Mouse (Mus musculus): Measurements from ENCODE around the gene Depdc5. TPM values are rescaled to one million over a fixed set of nuclear protein-coding genes. Genes with fewer than 3 reads are reported as not detected.

The Depdc5 gene
- polyA plus RNA-seq, 2 experiments, result 18.2 to 26.6 TPM

DNA sequence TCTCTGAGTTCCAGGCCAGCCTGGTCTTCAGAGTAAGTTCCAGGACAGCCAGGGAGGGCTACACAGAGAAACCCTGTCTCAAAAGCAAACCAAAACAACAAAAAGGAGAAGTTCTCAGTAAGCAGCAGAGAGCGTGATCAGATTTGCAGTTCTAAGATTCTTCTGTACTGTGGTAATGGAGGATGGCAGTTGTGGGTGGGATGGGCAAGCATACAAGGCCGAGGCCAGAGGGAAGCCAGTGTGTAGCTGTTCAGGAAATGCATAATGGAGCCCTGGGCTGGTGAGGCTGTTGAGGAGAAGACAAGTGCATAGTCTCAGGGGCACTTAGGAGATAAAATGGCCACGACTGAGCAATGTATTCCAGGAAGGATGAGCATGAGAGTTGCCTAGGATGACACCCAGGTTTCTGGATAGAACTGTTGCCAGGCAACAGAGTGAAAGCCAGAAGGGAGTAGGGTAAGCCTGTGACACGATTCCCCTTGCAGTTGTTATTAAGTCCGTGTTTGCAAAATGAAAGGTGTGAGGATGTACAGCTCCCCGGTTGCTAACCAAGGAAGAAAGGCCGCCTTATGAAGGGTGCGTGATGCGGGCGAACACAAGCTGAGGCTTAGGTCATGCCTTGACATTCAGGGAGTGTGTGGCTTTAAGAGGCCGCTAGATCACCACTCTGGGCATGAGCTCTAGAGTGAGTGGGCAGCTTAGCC, 142.1 kb downstream of the Depdc5 start:
- no peak for DNase-seq (ENCODE audit: low spot score)
- Histone ChIP-seq H3K4me2 (replicated peaks; ENCODE audit: low read depth, low read length, severe bottlenecking) (no peak overlapping the region), H3K9ac (ENCODE audit: low read depth, low read length, severe bottlenecking) (no peak overlapping the region), H3K9me3 (ENCODE audit: control insufficient read depth, low read length) (no peaks in the 10 kb centered on the region), H3K27me3 (ENCODE audit: control insufficient read depth, insufficient read depth, low read length) (no peaks in the 10 kb centered on the region), H3K4me1 (ENCODE audit: control insufficient read depth, insufficient read depth, low read length) (peaks cover 7% of the 10 kb centered on the region), H3K27ac (replicated peaks; ENCODE audit: low read depth, low read length) (no peak overlapping the region), H3K36me3 (ENCODE audit: control insufficient read depth, insufficient read depth, low read length) (no peaks in the 10 kb centered on the region), H3K4me3 (replicated peaks; ENCODE audit: low read length) (no peak overlapping the region)
- no peak for TF ChIP-seq POLR2A (IDR thresholded peaks at IDR 0.05; ENCODE audit: borderline replicate concordance, extremely low read depth, insufficient read depth, insufficient read length)
- ATAC-seq (ENCODE audit: low FRiP score, low read depth), result no peak
- WGBS, result 80% methylated on average over 11 of the region's 11 CpGs

DNA sequence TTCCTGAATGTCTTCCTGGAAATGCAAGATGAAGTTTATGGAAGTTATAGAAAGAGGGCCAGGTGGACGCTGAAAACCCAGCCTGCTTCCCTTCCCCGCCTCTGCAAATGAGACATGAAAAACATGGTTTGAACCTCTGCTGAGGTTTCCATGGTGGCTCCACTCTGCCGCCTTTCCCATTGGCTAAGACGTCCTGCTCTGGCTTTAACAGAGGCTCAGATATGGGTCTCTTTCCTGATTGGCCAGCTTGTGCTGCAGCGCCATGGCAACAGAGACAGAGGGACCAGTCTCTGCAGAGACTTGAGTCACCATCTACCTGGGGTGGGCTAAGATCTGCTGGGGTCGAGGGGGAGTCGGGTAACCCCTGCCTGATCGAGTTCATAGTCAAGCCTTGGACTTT, 143.2 kb downstream of the Depdc5 start:
- ATAC-seq (ENCODE audit: low FRiP score, low read depth), result no peak
- Histone ChIP-seq H3K27me3 (ENCODE audit: control insufficient read depth, insufficient read depth, low read length) (no peaks in the 10 kb centered on the region), H3K36me3 (ENCODE audit: control insufficient read depth, insufficient read depth, low read length) (no peaks in the 10 kb centered on the region), H3K27ac (replicated peaks; ENCODE audit: low read depth, low read length) (no peak overlapping the region), H3K9ac (ENCODE audit: low read depth, low read length, severe bottlenecking) (no peak overlapping the region), H3K4me1 (ENCODE audit: control insufficient read depth, insufficient read depth, low read length) (peaks cover 16% of the 10 kb centered on the region), H3K4me2 (replicated peaks; ENCODE audit: low read depth, low read length, severe bottlenecking) (no peak overlapping the region), H3K9me3 (ENCODE audit: control insufficient read depth, low read length) (no peaks in the 10 kb centered on the region), H3K4me3 (replicated peaks; ENCODE audit: low read length) (no peak overlapping the region)
- DNase-seq (ENCODE audit: low spot score), result no peak
- no peak for TF ChIP-seq POLR2A (IDR thresholded peaks at IDR 0.05; ENCODE audit: borderline replicate concordance, extremely low read depth, insufficient read depth, insufficient read length)
- 22% methylated on average over 8 of the region's 8 CpGs for WGBS

DNA sequence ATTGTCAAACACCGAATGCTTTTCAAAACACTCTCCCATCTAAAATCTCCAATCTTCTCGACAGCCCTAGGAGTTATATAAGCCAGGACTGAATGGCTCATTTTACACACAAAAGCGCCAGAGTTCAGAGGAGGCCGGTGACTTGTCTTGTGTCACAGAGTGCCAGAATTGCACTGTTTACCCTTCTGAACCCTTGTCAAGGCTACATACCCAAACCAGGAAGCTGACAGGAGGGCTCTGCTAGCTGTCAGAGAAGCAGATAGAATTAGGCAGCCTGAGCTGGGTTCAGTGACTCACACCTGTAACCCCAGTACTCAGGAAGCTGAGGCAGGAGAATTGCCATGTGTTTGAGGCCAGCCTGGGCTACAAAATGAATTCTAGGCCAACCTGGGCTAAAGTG, 143.9 kb downstream of the Depdc5 start:
- H3K27ac ChIP-seq (replicated peaks; ENCODE audit: low read depth, low read length), result no peak overlapping the region
- no peaks in the 10 kb centered on the region for H3K36me3 ChIP-seq (ENCODE audit: control insufficient read depth, insufficient read depth, low read length)
- TF ChIP-seq POLR2A (IDR thresholded peaks at IDR 0.05; ENCODE audit: borderline replicate concordance, extremely low read depth, insufficient read depth, insufficient read length), result no peak
- no peak overlapping the region for H3K4me3 ChIP-seq (replicated peaks; ENCODE audit: low read length)
- DNase-seq (ENCODE audit: low spot score) (no peak), ATAC-seq (ENCODE audit: low FRiP score, low read depth) (no peak)
- H3K4me2 ChIP-seq (replicated peaks; ENCODE audit: low read depth, low read length, severe bottlenecking), result no peak overlapping the region
- WGBS, result 73% methylated on average over 4 of the region's 4 CpGs
- no peaks in the 10 kb centered on the region for H3K9me3 ChIP-seq (ENCODE audit: control insufficient read depth, low read length)
- no peaks in the 10 kb centered on the region for H3K27me3 ChIP-seq (ENCODE audit: control insufficient read depth, insufficient read depth, low read length)
- H3K9ac ChIP-seq (ENCODE audit: low read depth, low read length, severe bottlenecking), result no peak overlapping the region
- H3K4me1 ChIP-seq (ENCODE audit: control insufficient read depth, insufficient read depth, low read length), result peaks cover 16% of the 10 kb centered on the region

DNA sequence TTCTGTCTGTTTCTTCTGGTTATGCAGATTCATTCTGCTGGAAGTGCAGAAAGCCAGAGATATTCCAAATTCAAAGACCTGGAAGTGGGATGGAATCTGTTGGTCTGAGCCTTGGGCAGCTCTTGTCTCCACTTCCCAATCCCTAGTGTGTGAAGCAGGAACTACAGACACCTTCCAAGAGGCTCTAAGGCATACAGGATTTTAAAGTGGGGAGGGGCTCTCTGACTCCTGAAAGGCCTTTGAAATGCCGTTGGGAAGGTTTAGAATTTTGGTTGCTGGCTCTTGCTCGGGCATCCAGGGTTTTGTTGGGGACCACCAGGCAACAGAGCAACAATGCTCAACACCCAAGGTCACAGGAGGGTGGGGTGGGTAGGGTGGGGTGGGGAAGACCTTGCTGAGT, 145.8 kb downstream of the Depdc5 start:
- no peak overlapping the region for H3K4me2 ChIP-seq (replicated peaks; ENCODE audit: low read depth, low read length, severe bottlenecking)
- ATAC-seq (ENCODE audit: low FRiP score, low read depth), result no peak
- TF ChIP-seq POLR2A (IDR thresholded peaks at IDR 0.05; ENCODE audit: borderline replicate concordance, extremely low read depth, insufficient read depth, insufficient read length), result no peak
- H3K27ac ChIP-seq (replicated peaks; ENCODE audit: low read depth, low read length), result no peak overlapping the region
- H3K9me3 ChIP-seq (ENCODE audit: control insufficient read depth, low read length), result no peaks in the 10 kb centered on the region
- H3K27me3 ChIP-seq (ENCODE audit: control insufficient read depth, insufficient read depth, low read length), result no peaks in the 10 kb centered on the region
- no peak overlapping the region for H3K9ac ChIP-seq (ENCODE audit: low read depth, low read length, severe bottlenecking)
- 63% methylated on average over 2 of the region's 2 CpGs for WGBS
- no peak overlapping the region for H3K4me3 ChIP-seq (replicated peaks; ENCODE audit: low read length)
- no peak for DNase-seq (ENCODE audit: low spot score)
- H3K36me3 ChIP-seq (ENCODE audit: control insufficient read depth, insufficient read depth, low read length), result no peaks in the 10 kb centered on the region
- peaks cover 16% of the 10 kb centered on the region for H3K4me1 ChIP-seq (ENCODE audit: control insufficient read depth, insufficient read depth, low read length)

DNA sequence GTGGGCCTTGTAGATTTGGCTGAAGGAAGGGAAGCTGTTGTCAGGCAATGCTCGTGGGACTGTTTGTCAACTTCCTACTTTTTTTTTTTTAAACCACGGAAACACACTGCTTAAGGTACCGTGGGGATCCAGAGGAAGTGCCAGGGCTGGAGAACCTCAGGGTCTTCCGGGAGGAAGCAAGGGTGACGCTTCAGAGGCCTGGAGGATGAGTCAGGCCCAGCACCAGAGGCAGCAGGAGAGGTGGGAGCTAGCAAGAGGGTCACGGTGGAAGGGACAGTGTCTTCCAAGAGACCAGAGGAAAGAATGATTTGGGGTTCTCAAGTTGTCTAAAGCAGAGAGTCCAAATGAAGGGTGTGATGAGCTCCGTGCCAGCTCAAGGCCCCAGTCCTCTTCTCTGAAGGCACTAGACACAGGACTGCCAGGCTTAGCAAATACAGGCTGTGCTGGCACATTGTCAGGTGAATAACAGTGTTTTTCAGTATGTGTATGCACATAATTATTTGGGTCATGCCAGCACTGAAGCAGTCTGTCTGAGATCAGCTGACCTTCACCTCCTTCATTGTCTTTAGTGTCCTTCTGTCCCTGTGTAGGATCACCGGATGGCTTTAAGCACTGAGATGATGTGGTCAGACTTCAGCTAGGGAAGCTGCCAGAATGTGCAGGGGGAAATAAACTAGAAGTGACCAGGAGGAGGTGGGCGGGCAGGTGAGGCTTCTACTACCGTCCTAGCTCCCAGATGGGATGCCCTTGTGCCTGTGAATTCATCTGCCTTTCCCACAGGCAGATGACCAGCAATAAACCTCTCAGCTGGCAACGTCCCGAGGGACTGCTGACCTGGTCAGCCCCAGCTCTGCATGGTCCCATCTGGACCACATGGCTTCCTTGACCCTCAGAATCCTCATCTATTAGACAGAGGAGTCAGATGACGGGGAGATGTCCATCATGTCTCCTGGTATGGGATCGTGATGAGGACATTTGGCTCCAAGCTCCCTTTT, 146.6 kb downstream of the Depdc5 start:
- 68% methylated on average over 14 of the region's 14 CpGs for WGBS
- no peaks in the 10 kb centered on the region for H3K36me3 ChIP-seq (ENCODE audit: control insufficient read depth, insufficient read depth, low read length)
- TF ChIP-seq POLR2A (IDR thresholded peaks at IDR 0.05; ENCODE audit: borderline replicate concordance, extremely low read depth, insufficient read depth, insufficient read length), result no peak
- no peaks in the 10 kb centered on the region for H3K9me3 ChIP-seq (ENCODE audit: control insufficient read depth, low read length)
- ATAC-seq (ENCODE audit: low FRiP score, low read depth), result no peak
- no peak overlapping the region for H3K27ac ChIP-seq (replicated peaks; ENCODE audit: low read depth, low read length)
- H3K27me3 ChIP-seq (ENCODE audit: control insufficient read depth, insufficient read depth, low read length), result no peaks in the 10 kb centered on the region
- no peak overlapping the region for H3K4me3 ChIP-seq (replicated peaks; ENCODE audit: low read length)
- no peak overlapping the region for H3K9ac ChIP-seq (ENCODE audit: low read depth, low read length, severe bottlenecking)
- no peak for DNase-seq (ENCODE audit: low spot score)
- H3K4me1 ChIP-seq (ENCODE audit: control insufficient read depth, insufficient read depth, low read length), result peaks cover 16% of the 10 kb centered on the region
- no peak overlapping the region for H3K4me2 ChIP-seq (replicated peaks; ENCODE audit: low read depth, low read length, severe bottlenecking)

All from limb, embryonic 14.5 days (tissue).